In the genomic region with DNA sequence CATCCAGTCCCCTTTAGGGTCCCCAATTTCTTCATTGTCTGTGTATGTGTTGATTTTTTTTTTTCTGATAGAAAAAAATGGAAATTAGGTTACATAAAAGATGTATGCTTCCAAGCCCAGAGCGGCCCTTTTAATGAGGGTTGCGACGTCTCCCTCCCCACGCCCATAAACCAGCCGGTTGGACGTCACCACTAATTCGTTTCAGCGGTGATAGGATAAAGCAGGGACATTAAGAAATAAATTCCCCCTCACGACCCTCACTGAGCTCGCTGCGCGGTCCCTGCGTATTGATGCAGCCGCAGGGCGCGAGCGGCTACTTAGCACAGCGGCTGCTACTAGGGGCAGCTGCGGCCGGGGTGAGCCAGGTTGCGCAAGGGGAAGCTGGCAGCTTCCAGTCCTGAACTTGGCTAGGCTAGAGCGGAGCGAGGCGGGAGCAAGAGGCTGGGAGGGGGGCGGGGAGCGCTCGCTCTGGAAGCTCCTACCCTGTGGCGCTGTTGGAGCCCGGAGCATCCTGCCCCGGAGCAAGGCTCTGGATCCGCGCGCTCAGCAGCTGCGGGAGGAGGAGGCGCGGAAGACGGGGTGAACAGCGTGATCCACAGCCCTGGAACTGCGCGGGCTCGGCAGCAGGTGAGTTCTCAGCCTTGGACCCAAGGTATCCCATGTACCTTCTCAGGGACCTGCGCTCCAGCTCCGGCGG, we compare ENCODE assay signal across 8 mouse cellular contexts.
DNase-seq lines count a peak whose midpoint lies in the region; ATAC-seq and TF ChIP-seq lines count a peak whose summit lies in the region.

No protein-coding gene starts in this region.

- no peak overlapping the region for H3K4me3 ChIP-seq in liver, adult 2 months (ENCODE audit: insufficient read depth, low read depth, low read length)
- H3K4me3 ChIP-seq in liver, postnatal 0 days (ENCODE audit: low read depth, low read length), result no peak overlapping the region

- no peaks in the 10 kb centered on the region for H3K36me3 ChIP-seq in liver, adult 2 months (ENCODE audit: control insufficient read depth, insufficient read depth, low read length)
- H3K36me3 ChIP-seq in liver, postnatal 0 days (replicated peaks; ENCODE audit: insufficient read depth, low read length), result no peaks in the 10 kb centered on the region

- no peaks in the 10 kb centered on the region for H3K9me3 ChIP-seq in liver, postnatal 0 days (ENCODE audit: low read length)

- TF ChIP-seq EP300 in liver, postnatal 0 days (IDR thresholded peaks at IDR 0.05; ENCODE audit: low read depth), result no peak

- no peak for TF ChIP-seq CTCF in liver, adult 2 months (IDR thresholded peaks at IDR 0.05; ENCODE audit: low read depth, low read length)
- TF ChIP-seq CTCF in liver, postnatal 0 days (IDR thresholded peaks at IDR 0.05; ENCODE audit: low read depth), result no peak

- H3K4me2 ChIP-seq in liver, postnatal 0 days (ENCODE audit: low read depth, low read length), result no peak overlapping the region

- no peak overlapping the region for H3K9ac ChIP-seq in liver, adult 2 months (ENCODE audit: low read depth, low read length)
- no peak overlapping the region for H3K9ac ChIP-seq in liver, postnatal 0 days (replicated peaks)

- no peak overlapping the region for H3K27ac ChIP-seq in liver, adult 2 months (replicated peaks; ENCODE audit: insufficient read depth, low read depth, low read length)
- H3K27ac ChIP-seq in liver, postnatal 0 days (ENCODE audit: low read depth), result no peak overlapping the region

- peaks cover 9% of the 10 kb centered on the region for H3K27me3 ChIP-seq in liver, adult 2 months (ENCODE audit: control insufficient read depth, insufficient read depth, low read length)
- peaks cover 35% of the 10 kb centered on the region for H3K27me3 ChIP-seq in liver, postnatal 0 days (ENCODE audit: insufficient read depth, low read length)

- no peak for ATAC-seq in liver, postnatal 0 days

- no peaks in the 10 kb centered on the region for H3K79me2 ChIP-seq in liver, adult 2 months (ENCODE audit: control insufficient read depth, insufficient read depth, low read length)

- no peaks in the 10 kb centered on the region for H3K4me1 ChIP-seq in liver, adult 2 months (ENCODE audit: control insufficient read depth, insufficient read depth, low read length)
- no peaks in the 10 kb centered on the region for H3K4me1 ChIP-seq in liver, postnatal 0 days (ENCODE audit: insufficient read depth)

- 2% methylated on average over 43 of the region's 44 CpGs for WGBS in liver, adult 2 months
- 5% methylated on average over 44 of the region's 44 CpGs for WGBS in liver, postnatal 0 days (ENCODE audit: insufficient replicate concordance)

- DNase-seq in liver, adult 2 months (ENCODE audit: extremely low read depth, low read depth, low spot score), result peak; percentile 12
- no peak for DNase-seq in liver, postnatal 0 days
- DNase-seq in embryo, embryonic 9.5 days (ENCODE audit: extremely low spot score), result peak; percentile 24
- DNase-seq in heart, adult 8-10 months (ENCODE audit: low spot score), result peak; percentile 18
- peak; percentile 40 to 58 for DNase-seq in layer of hippocampus, adult 18-20 months (ENCODE audit: low spot score in 2 of 2)
- DNase-seq in lung, postnatal 36 days, result peak; percentile 30
- DNase-seq in skeletal muscle tissue, adult 2 months (ENCODE audit: low read depth, low spot score), result peak; percentile 77
- DNase-seq in urinary bladder, adult 18-20 months (ENCODE audit: low spot score in 2 of 2), result no peak

- no peak for TF ChIP-seq POLR2A in liver, adult 2 months (IDR thresholded peaks at IDR 0.05; ENCODE audit: extremely low read depth, insufficient read depth, low read length)

Comparison
In these comparisons a context has a peak if more than half of its experiments do, and no peak if none do; other contexts are left out.
1. DNase-seq: peak in liver, adult 2 months (single experiment), embryo, embryonic 9.5 days (single experiment), heart, adult 8-10 months (single experiment), layer of hippocampus, adult 18-20 months (2 of 2), lung, postnatal 36 days (single experiment) and skeletal muscle tissue, adult 2 months (single experiment); none in liver, postnatal 0 days (single experiment) and urinary bladder, adult 18-20 months (0 of 2).